Mouse (Mus musculus) cerebellum, adult 2 months (tissue): ENCODE results near the gene Sh2b1. TPM values are rescaled to one million over a fixed set of nuclear protein-coding genes. Genes with fewer than 3 reads are reported as not detected.

Experiments used
- DNase-seq, 2 experiments: peaks; one replicate each; pipeline ENCODE4 v3.0.0; 2021
- H3K27ac ChIP-seq: fragments of 200-500 bp; 2 replicates; pipeline ENCODE4 v1.5.1; 2012; ENCODE audit warnings: low read length, control low read depth, inconsistent platforms; ENCODE audit not compliant: insufficient read depth
- H3K27me3 ChIP-seq: fragments of 200-500 bp; 2 replicates; pipeline ENCODE4 v1.6.1; 2012; ENCODE audit warnings: inconsistent platforms, mild to moderate bottlenecking, low read length, moderate library complexity; ENCODE audit not compliant: control insufficient read depth, insufficient read depth
- H3K4me1 ChIP-seq: fragments of 200-500 bp; 2 replicates; pipeline ENCODE4 v1.6.1; 2011; ENCODE audit warnings: low read length; ENCODE audit not compliant: control insufficient read depth, insufficient read depth
- H3K4me3 ChIP-seq: fragments of 200-500 bp; replicated peaks from 2 replicates; pipeline ENCODE3; 2011; ENCODE audit warnings: mild to moderate bottlenecking, low read depth, low read length, control low read depth; ENCODE audit not compliant: insufficient read depth
- CTCF ChIP-seq: fragments of 200-500 bp; IDR thresholded peaks from 2 replicates; pipeline ENCODE4 v1.5.1; 2011; ENCODE audit warnings: low read depth, mild to moderate bottlenecking, control low read depth, low read length, moderate library complexity, borderline replicate concordance; ENCODE audit not compliant: insufficient read depth
- POLR2A ChIP-seq: fragments of 200-500 bp; IDR thresholded peaks from 2 replicates; pipeline ENCODE4 v1.6.1; 2011; ENCODE audit warnings: low read length, control low read depth, borderline replicate concordance; ENCODE audit not compliant: insufficient read depth
- whole genome bisulfite sequencing: fragments of 180-500 bp; shearing (Covaris S2); methylation state at CpG from one replicate; pipeline ENCODE4 v1.1.7; 2018; 5-methylcytosine and 5-hydroxymethylcytosine counted together
- polyA plus RNA-seq: library from polyadenylated mRNA; depleted of rRNA; stranded (reverse); fragments of >200 nt; gene quantifications from 2 replicates; pipeline ENCODE4 v1.2.3, GENCODE M21; 2012

The Sh2b1 gene
- polyA plus RNA-seq, 1 experiment = 69.5 TPM

DNA sequence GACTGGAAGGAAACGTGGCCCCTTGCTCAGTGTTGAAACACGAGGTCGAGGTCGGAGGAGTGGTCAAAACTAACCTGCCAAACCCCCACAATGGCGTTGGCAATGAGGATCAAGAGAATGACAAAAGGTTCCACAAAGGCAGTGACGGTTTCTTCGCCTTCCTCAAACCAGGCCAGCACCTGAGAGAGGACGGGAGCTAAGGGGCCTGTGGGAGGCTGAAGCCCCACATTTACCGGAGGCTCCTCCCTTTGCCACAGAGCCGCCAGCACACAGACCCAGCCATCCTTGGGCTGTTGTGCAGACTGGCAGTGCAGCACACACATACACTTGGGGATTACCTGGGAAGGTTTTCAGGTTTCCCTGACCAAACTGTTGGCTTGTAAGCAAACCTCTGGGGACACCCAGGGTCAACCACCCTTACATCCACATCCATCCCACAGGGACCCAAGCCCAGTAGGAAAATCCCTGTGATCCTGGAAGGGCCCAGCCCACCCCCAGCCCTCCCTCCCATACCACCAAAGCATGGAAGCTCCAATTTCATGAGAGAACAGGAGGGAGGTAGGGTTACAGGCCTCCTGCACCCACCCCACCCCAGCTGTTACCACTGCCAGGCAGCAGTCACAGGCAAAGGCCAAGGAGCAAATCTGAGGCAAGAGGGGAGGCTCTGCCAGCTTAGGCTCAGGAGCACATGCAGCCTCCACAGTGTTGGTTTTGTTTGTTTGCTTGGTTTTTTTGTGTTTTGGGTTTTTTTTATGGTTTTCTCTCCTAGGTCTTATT, 14.4 kb downstream of the Sh2b1 start:
- no peaks in the 10 kb centered on the region for H3K4me1 ChIP-seq
- TF ChIP-seq CTCF (no peak), POLR2A (no peak)
- H3K4me3 ChIP-seq = no peak overlapping the region
- DNase-seq = no peak
- H3K27ac ChIP-seq = no peak overlapping the region
- H3K27me3 ChIP-seq = no peaks in the 10 kb centered on the region; the same call in 1 of the 2 replicates
- WGBS = 54% methylated on average over 10 of the region's 10 CpGs

DNA sequence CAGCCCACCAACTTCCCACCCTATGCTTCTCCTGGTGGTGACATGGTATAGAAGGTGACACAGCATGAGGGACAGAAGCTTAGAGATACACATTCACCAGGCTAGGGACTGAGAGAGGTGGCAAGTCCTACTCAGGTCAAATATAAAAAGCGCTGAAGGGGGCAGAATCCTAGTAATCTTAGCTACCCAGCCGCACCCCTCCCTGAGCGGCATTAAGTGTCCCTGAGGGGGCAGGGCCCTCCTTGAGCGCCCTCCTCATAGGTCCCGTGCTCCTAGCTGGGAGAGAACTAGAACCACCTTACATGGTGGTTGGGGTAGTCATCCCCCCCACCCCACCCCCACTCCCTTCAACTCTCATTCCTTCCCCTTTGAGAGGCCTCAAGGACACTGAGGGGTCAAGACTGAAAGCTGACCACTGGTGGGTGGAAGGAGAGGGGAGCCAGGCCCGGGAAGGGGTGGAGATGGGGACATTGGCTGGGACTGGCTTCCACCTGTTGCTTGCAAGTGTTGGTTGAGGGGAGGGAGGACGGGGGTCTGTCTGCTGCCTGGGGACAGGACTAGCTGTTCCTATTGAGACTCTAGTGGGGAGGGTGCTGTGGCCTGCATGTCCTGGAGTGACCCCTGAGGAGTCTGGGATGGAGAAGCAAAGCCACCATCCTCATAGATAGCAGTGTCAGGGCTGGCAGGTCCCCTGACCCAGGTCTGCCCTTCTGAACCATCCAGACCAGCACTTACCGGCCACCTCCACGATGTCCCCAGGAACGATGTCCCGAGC, 16.2 kb downstream of the Sh2b1 start:
- no peak for DNase-seq
- no peaks in the 10 kb centered on the region for H3K4me1 ChIP-seq
- TF ChIP-seq POLR2A = no peak
- no peak for TF ChIP-seq CTCF
- H3K4me3 ChIP-seq = no peak overlapping the region
- no peaks in the 10 kb centered on the region; the same call in 1 of the 2 replicates for H3K27me3 ChIP-seq
- 71% methylated on average over 11 of the region's 11 CpGs for WGBS
- H3K27ac ChIP-seq = no peak overlapping the region

DNA sequence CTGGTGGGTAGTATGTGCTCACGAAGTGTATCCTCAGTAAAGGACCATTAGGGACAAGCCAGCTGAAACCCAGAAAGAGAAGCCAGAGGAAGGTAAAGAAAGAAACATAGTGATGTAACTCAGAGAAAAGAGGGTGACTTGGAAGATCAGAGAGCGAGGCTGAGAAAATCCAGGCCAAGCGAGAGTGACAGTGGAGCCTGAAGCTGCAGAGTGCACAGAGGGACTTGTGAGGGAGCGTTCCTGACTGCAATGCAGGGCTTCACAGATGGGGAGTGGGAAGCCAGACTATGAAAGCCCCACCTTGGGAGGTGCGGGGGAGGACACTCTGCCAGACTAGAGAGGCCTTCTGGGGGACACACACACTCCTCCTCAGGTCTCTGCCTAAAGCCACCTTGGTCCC, 17.0 kb downstream of the Sh2b1 start:
- no peak overlapping the region for H3K27ac ChIP-seq
- H3K4me3 ChIP-seq = no peak overlapping the region
- TF ChIP-seq CTCF (no peak), POLR2A (no peak)
- no peak for DNase-seq
- H3K4me1 ChIP-seq = no peaks in the 10 kb centered on the region
- H3K27me3 ChIP-seq = no peaks in the 10 kb centered on the region; the same call in 1 of the 2 replicates
- 71% methylated on average over 5 of the region's 5 CpGs for WGBS

DNA sequence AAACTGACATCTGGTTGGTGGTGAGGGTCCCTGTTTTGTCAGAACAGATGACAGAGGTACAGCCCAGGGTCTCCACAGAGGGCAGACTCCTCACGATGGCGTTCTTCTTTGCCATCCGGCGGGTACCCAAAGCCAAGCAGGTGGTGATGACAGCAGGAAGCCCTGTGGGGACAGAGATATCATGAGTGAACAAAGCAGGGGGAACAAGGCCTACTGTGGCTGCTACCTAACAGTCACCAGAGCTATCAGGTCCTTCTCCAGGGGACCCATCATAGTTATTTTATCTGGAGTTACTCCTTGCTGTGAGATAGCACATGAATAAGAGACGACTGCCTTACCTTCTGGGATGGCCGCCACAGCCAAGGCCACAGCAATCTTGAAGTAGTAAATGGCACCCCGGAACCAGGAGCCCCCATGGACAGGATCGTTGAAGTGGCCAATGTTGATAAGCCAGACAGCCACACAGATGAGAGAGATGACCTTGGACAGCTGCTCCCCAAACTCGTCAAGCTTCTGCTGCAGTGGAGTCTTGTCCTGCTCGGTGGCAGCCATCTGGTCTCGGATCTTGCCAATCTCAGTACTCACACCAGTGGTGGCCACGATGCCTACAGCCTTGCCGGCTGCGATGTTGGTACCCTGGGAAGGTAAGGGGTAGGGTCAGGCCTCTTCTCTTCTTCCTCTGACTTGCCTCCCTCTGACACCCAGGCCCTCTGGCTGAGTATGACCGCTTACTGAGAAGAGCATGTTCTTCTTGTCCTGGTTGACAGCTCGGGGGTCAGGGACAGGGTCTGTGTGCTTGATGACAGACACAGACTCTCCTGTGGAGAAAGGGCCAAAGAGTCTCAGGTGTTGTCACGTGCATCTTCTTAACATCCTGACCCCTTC, 18.6 kb downstream of the Sh2b1 start:
- no peaks in the 10 kb centered on the region for H3K4me1 ChIP-seq
- TF ChIP-seq CTCF (no peak), POLR2A (no peak)
- H3K4me3 ChIP-seq = no peak overlapping the region
- no peak overlapping the region for H3K27ac ChIP-seq
- no peak for DNase-seq
- no peaks in the 10 kb centered on the region for H3K27me3 ChIP-seq
- 53% methylated on average over 17 of the region's 17 CpGs for WGBS

DNA sequence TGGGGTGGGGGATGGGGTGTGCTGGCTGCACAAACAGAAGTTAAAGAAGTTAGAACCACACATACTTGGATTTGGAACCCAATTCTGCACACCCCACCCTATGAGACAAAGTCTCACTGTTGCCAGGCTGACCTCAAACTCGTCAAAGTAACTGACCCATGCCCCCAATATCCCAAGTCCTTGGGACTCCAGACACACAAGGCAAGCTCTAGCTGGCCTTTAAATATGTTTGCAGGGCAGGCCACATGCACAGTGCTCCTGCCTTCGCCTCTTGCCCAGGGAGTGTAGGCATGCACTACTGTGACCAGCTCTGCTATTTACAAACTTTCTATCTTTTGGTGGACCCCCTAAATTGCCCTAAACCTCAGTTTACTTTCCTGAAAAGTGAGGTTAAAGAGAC, 20.0 kb downstream of the Sh2b1 start:
- Histone ChIP-seq H3K4me3 (no peak overlapping the region), H3K27ac (no peak overlapping the region), H3K4me1 (no peaks in the 10 kb centered on the region), H3K27me3 (no peaks in the 10 kb centered on the region)
- 67% methylated on average over 2 of the region's 2 CpGs for WGBS
- TF ChIP-seq POLR2A (no peak), CTCF (no peak)
- no peak for DNase-seq

DNA sequence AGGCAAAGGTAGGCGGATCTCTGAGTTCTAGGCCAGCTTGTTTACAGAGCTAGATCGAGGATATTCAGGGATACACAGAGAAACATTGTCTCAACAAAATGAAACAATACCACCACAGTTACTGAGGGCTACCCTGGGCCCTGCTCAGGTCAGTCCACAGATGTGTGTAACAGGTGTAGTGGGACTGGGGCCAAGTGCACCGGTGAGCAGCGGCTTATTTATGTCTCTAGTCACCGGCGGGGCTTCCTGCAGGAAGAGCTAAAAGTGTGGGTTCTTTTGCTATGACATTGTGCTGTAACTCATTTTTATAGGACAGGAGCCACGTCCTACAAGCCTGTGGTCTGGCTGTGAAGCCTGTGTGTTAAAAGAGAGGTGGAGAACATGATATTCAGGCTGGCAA, 21.4 kb downstream of the Sh2b1 start:
- no peak overlapping the region for H3K4me3 ChIP-seq
- TF ChIP-seq POLR2A = no peak
- TF ChIP-seq CTCF = no peak
- 64% methylated on average over 7 of the region's 7 CpGs for WGBS

DNA sequence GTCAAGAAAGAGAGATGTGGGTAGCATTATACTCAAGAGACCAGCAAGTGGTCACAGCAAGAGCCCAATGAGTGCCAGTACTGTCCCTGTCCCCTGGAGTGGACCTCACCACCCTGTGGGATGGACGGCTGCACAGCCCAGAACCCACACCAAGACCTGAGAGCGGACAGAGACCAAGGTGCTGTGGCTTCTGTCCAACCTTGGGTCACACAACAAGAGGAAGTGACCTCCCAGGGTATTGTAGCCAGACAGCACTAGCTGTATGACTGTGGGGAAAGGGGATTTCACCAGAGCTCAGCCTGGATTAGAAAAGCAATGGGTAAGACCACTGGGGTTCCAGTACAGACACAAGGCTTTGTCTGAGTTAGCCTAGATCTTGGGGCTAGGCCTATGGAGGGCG, 23.0 kb downstream of the Sh2b1 start:
- Histone ChIP-seq H3K4me3 (no peak overlapping the region), H3K27me3 (no peaks in the 10 kb centered on the region), H3K27ac (no peak overlapping the region), H3K4me1 (no peaks in the 10 kb centered on the region)
- no peak for DNase-seq
- no peak for TF ChIP-seq POLR2A
- TF ChIP-seq CTCF = no peak
- 76% methylated on average over 3 of the region's 3 CpGs for WGBS

More for the DNA sequence above, 21.4 kb downstream of the Sh2b1 start:
- no peak for DNase-seq
- Histone ChIP-seq H3K4me1 (no peaks in the 10 kb centered on the region), H3K27ac (no peak overlapping the region), H3K27me3 (no peaks in the 10 kb centered on the region)
